ENCODE assay signal across 21 mouse cellular contexts in the genomic region with DNA sequence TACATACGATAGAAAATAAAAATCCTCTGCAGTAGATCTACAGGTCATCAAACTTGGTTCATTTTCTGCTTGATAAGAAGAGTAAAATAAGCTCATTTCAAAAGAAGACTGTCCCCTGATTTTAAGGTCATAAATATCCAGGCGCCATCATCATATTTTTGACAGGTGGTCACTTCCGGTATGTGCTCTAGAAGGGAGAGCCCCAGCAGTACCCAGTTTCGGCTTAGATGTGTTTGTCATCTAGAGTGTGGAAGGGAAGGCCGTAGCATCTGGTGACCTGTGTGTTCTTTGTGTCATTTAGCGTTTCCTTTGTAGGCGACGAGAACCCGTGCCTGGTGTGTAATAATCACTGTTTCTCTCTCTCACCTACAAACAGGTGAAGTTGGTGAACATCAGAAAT.
"Had no signal": no experiment of that assay in that cellular context is flagged by ENCODE, and none has a peak within 500 bp of the region (broad histone marks: within the 10 kb centered on the region; RNA-seq: fewer than 3 reads in every experiment).

No protein-coding gene starts in this region.

- H3K36me3 ChIP-seq: intestine, embryonic 15.5 days; limb, embryonic 10.5 days; liver, embryonic 12.5 days had no signal

- ATAC-seq: hindbrain, embryonic 16.5 days; inflammation-experienced regulatory T-cells, adult 6 months; intestine, embryonic 15.5 days; liver, embryonic 12.5 days had no signal

- H3K4me1 ChIP-seq: intestine, embryonic 15.5 days had no signal

- H3K9me3 ChIP-seq: intestine, embryonic 15.5 days; limb, embryonic 10.5 days; limb, embryonic 12.5 days; liver, embryonic 12.5 days had no signal

- H3K4me2 ChIP-seq: hindbrain, embryonic 14.5 days; intestine, embryonic 15.5 days; limb, embryonic 12.5 days; liver, embryonic 12.5 days had no signal

- H3K27me3 ChIP-seq: intestine, embryonic 15.5 days; limb, embryonic 12.5 days; liver, embryonic 12.5 days had no signal

- H3K4me3 ChIP-seq: heart, adult 2 months; intestine, embryonic 15.5 days; layer of hippocampus, adult 2 months; left cerebral cortex, adult 2 months; limb, embryonic 10.5 days; limb, embryonic 12.5 days; liver, embryonic 12.5 days had no signal

- DNase-seq: gastrocnemius, postnatal 14 days; gastrocnemius, postnatal 36 days; heart, adult 11 months; heart, adult 2 months; heart, postnatal 10 days; heart, postnatal 36 days; kidney, adult 18-20 months; kidney, adult 8-10 months; kidney, postnatal 10 days; kidney, postnatal 4 days; liver had no signal

- H3K27ac ChIP-seq: heart, adult 2 months; hindbrain, embryonic 14.5 days; intestine, embryonic 15.5 days; layer of hippocampus, adult 2 months; left cerebral cortex, adult 2 months; limb, embryonic 10.5 days; liver, embryonic 12.5 days; liver, embryonic 14.5 days had no signal

- H3K9ac ChIP-seq: hindbrain, embryonic 14.5 days; intestine, embryonic 15.5 days; limb, embryonic 12.5 days; liver, embryonic 12.5 days; liver, embryonic 14.5 days had no signal
